Comparison of ENCODE assay signal across 15 mouse cellular contexts in genomic region chr3:17619489-17619888, GRCm38 (mm10).
DNase-seq lines count a peak whose midpoint lies in the region; ATAC-seq lines count a peak whose summit lies in the region.
"Had no signal": no experiment of that assay in that cellular context is flagged by ENCODE, and none has a peak within 500 bp of the region (broad histone marks: within the 10 kb centered on the region; RNA-seq: fewer than 3 reads in every experiment).

No protein-coding gene starts in this region.

- no peak overlapping the region for H3K9ac ChIP-seq in embryonic facial prominence, embryonic 12.5 days
- H3K9ac ChIP-seq in hindbrain, embryonic 15.5 days, result no peak overlapping the region
- no peak overlapping the region for H3K9ac ChIP-seq in neural tube, embryonic 13.5 days
- H3K9ac ChIP-seq: liver, embryonic 14.5 days had no signal

- no peaks in the 10 kb centered on the region for H3K9me3 ChIP-seq in embryonic facial prominence, embryonic 12.5 days
- H3K9me3 ChIP-seq in hindbrain, embryonic 15.5 days, result no peaks in the 10 kb centered on the region
- no peaks in the 10 kb centered on the region for H3K9me3 ChIP-seq in neural tube, embryonic 13.5 days

- no peak overlapping the region for H3K27ac ChIP-seq in embryonic facial prominence, embryonic 12.5 days
- peak overlapping the region; percentile 90 for H3K27ac ChIP-seq in hindbrain, embryonic 15.5 days (replicated peaks)
- H3K27ac ChIP-seq in neural tube, embryonic 13.5 days (replicated peaks), result peak overlapping the region; percentile 93
- H3K27ac ChIP-seq: liver, embryonic 14.5 days had no signal

- H3K4me2 ChIP-seq in embryonic facial prominence, embryonic 12.5 days (replicated peaks), result no peak overlapping the region
- H3K4me2 ChIP-seq in hindbrain, embryonic 15.5 days, result peak overlapping the region; percentile 42
- peak overlapping the region; percentile 41 for H3K4me2 ChIP-seq in neural tube, embryonic 13.5 days

- ATAC-seq in frontal cortex, adult (ENCODE audit: low TSS enrichment), result peak; percentile 49
- 0 out of 2 replicates have a peak, but pooled peaks have one; percentile 10 for ATAC-seq in embryonic facial prominence, embryonic 12.5 days (ENCODE audit: insufficient number of reproducible peaks, insufficient read depth, low FRiP score, low TSS enrichment)
- peak; percentile 64 for ATAC-seq in hindbrain, embryonic 15.5 days (ENCODE audit: low FRiP score, low read depth)
- peak; percentile 77 for ATAC-seq in neural tube, embryonic 13.5 days (ENCODE audit: low read depth)
- ATAC-seq: intestine, postnatal 0 days had no signal

- H3K36me3 ChIP-seq in embryonic facial prominence, embryonic 12.5 days, result no peaks in the 10 kb centered on the region
- no peaks in the 10 kb centered on the region for H3K36me3 ChIP-seq in hindbrain, embryonic 15.5 days
- no peaks in the 10 kb centered on the region for H3K36me3 ChIP-seq in neural tube, embryonic 13.5 days

- no peak for DNase-seq in frontal cortex, postnatal 25 days (ENCODE audit: low spot score in 2 of 2)
- DNase-seq in heart, postnatal 25 days (ENCODE audit: low spot score), result no peak
- DNase-seq in left cerebral cortex, postnatal 4 days, result no peak
- DNase-seq in heart, adult 9 months (ENCODE audit: low spot score in 2 of 2), result no peak
- DNase-seq: adrenal gland, postnatal 14 days; B cell, adult 2 months; heart, postnatal 10 days; kidney, postnatal 36 days; lung, postnatal 4 days had no signal

- no peak overlapping the region for H3K4me3 ChIP-seq in embryonic facial prominence, embryonic 12.5 days
- no peak overlapping the region for H3K4me3 ChIP-seq in hindbrain, embryonic 15.5 days
- no peak overlapping the region for H3K4me3 ChIP-seq in neural tube, embryonic 13.5 days

- intact Hi-C loops in heart, postnatal 25 days (cut with DNase I), result loop anchor here (10.0 kb wide), 1 partner anchor 755 kb away; no protein-coding TSS in a partner anchor
- intact Hi-C loops in left cerebral cortex, postnatal 4 days (cut with DNase I), result loop anchor here (10.0 kb wide), 1 partner anchor 685 kb away; no protein-coding TSS in a partner anchor

- 20% methylated on average over 2 of the region's 2 CpGs for WGBS in embryonic facial prominence, embryonic 12.5 days
- WGBS in hindbrain, embryonic 15.5 days, result 14% methylated on average over 2 of the region's 2 CpGs
- 10% methylated on average over 2 of the region's 2 CpGs for WGBS in neural tube, embryonic 13.5 days

- no peaks in the 10 kb centered on the region for H3K4me1 ChIP-seq in embryonic facial prominence, embryonic 12.5 days
- peaks cover 6% of the 10 kb centered on the region for H3K4me1 ChIP-seq in hindbrain, embryonic 15.5 days (replicated peaks)
- peaks cover 12% of the 10 kb centered on the region for H3K4me1 ChIP-seq in neural tube, embryonic 13.5 days (replicated peaks)

- no peaks in the 10 kb centered on the region for H3K27me3 ChIP-seq in embryonic facial prominence, embryonic 12.5 days
- 0 out of 2 replicates have a peak, but pooled peaks cover 3% of the 10 kb centered on the region for H3K27me3 ChIP-seq in hindbrain, embryonic 15.5 days
- peaks cover 8% of the 10 kb centered on the region for H3K27me3 ChIP-seq in neural tube, embryonic 13.5 days

Comparison
In these comparisons a context has a peak if more than half of its experiments do, and no peak if none do; other contexts are left out.
1. ATAC-seq: peak in every context shown above with its lines; median percentile 77 in neural tube, embryonic 13.5 days; 64 in hindbrain, embryonic 15.5 days; 49 in frontal cortex, adult; 10 in embryonic facial prominence, embryonic 12.5 days.